Mouse (Mus musculus): ENCODE results near the gene 7420426K07Rik. TPM values are rescaled to one million over a fixed set of nuclear protein-coding genes. Genes with fewer than 3 reads are reported as not detected.

7420426K07Rik gene
- total RNA-seq (2015; ENCODE audit: low replicate concordance) (not detected in 2 replicates), total RNA-seq (2017; ENCODE audit: low replicate concordance) (not detected in 2 replicates)

DNA sequence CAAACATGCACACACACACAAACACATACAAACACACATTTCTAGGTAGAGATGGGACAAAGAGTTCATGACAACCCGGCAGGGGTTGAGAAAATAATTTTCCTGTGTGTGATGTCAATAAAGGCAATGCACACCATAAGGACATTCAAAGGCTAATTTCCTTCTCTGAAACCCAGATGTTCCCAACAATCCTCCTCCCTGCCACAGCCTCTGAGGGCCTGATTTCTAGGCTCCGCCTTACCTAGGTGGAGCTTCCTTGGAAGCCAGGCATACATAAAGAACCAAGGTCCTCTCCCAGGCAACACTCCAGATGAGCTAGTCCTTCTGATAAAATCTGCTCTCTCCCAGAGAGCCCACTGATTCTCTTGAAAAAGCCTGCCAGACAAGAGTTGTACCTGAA is at the start of gene 7420426K07Rik:
Gene 7420426K07Rik, plus strand, starts transcription at position 301 of the 400 bp plus-strand sequence.
- no peak for ATAC-seq (replicated peaks; ENCODE audit: low FRiP score, poor library complexity, severe bottlenecking)

DNA sequence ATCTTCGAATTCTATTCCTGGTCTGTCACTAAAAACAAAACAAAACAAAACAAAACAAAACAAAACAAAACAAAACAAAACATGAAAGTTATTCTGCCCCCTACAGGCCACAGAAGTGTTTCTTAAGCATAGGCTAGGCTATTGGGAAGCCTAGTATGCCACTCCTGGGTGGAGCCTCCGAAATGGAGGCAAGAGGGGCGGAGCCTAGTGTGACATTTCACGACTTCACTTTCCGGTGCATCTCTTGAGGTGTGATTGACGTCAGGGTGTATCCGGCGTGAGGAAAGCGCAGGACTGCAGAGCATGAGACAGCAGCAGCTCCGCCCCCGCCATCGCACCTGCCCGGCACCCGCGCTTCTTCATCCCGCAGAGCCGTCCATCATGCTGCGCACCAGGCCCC is 46.7 kb upstream of the 7420426K07Rik start, which contains the start of gene Prr23a2:
Gene Prr23a2, plus strand, starts transcription at position 285 of the 400 bp plus-strand sequence.
- no peak for ATAC-seq (replicated peaks; ENCODE audit: low FRiP score, poor library complexity, severe bottlenecking)

DNA sequence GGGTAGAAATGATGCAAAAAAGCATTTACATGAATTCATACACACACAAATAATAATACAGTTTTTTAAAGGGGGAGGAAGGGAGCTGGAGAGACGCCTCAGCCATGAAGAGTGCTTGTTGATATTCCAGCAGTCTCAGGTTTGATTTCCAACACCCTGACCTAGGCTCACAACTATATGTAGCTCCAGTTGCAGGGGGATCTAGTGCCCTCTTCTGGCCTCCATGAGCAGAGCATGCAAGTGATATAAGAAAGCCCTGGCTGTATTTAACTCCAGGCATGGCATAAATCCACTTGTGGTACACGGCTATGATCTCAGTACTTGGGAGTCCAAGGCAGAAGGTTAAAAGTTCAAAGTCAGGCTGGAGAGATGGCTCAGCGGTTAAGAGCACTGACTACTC is 39.5 kb upstream of the 7420426K07Rik start:
- ATAC-seq (replicated peaks; ENCODE audit: low FRiP score, poor library complexity, severe bottlenecking) = no peak

DNA sequence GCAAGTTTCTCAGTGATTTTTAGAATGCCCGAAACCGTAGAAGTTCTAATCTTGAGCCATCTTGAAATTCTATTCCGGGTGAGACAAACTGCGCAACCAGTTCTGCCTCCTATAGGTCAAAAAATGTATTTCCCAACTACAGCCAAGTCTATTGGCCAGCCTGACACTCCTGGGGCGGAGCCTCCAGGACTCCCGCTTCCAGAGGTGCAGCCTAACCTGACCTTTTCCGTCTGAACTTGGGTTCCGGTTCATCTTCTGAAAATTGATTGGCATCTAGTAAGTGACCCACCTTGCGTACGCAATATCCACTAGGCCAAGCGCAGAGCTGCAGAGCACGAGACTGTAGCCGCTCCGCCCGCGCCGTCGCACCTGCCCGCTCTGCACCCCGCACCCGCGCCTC is 38.3 kb upstream of the 7420426K07Rik start, which contains the start of gene Prr23a3:
Gene Prr23a3, plus strand, starts transcription at position 197 of the 400 bp plus-strand sequence.
- ATAC-seq (replicated peaks; ENCODE audit: low FRiP score, poor library complexity, severe bottlenecking) = no peak

DNA sequence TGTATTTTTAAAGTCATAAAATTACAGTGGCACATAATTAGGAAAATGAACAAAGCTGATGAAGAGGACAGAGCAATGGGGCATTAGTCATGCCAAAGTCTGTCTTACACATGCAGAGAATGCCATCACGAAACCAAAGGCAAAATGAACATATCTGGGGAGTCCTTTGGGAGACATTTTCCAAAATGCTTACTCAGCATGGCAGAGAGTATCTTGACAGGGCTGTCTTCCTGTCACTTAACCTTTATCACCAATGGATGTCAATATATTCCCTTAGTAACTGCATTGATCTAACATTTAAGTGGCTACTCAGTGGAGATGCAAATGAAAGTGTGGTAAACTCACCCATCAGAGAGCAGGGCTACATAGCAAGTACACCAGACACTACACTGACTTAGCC is 1.4 kb upstream of the 7420426K07Rik start:
- no peak for ATAC-seq (replicated peaks; ENCODE audit: low FRiP score, poor library complexity, severe bottlenecking)

DNA sequence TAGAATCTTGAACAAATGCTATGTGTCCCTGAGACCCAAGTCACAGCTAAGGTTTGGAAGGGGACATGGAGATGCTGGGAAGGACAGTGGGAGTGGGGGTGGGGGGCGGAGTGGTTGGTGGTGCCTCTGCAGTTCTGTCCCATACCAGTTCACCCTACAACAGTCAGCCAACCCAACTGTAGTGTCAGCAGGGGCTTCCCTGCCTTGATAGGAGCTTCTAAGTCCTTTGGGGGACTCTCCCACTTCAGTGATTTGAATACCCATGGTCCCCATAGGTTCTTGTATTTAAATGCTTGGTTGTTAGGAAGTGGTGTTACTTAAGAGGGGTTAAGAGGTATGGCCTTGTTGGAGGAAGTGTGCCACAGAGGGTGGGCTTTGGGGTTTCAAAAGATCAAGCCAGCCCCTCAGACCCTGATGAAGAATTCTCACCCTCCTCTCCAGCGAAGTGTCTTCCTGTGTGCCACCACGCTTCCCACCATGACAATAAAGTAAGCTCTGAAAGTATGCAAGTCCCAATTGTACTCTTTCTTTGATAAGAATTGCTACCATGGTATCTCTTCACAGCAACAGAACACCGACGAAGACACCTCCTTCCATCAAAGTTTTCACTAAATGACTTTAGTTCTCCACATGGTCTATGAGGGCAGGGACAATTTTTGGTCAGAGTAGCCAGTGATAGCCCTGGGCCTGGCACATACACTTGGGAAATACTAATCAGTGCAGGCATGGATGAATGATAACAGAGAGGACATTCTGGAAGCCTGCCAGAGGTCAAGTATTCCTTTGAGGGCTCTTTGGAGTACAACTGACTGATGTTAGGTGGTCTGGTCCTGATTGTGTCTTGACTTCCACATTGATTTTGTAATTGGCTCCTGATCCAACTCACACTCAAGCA is 18.0 kb downstream of the 7420426K07Rik start:
- no peak for ATAC-seq (replicated peaks; ENCODE audit: low FRiP score, poor library complexity, severe bottlenecking)

DNA sequence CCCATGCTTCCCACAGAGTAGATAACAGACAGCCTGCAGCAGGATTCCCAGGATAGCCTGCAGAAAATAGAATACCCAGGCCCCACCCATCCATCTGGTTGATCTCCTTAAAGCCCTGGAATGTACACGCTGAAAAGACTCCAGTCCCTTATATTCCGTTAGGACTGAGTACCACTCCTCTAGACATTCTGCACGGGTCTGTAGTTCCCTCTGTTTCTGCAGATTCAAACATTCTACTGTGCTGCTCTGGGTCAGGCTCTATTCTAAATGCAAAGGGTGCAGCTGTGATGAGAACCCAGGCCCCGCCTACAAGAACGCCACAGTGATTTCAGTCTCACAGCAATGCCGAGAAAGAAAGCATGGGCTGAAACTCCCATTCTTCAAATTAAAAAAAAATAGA is 20.2 kb downstream of the 7420426K07Rik start:
- no peak for ATAC-seq (replicated peaks; ENCODE audit: low FRiP score, poor library complexity, severe bottlenecking)

DNA sequence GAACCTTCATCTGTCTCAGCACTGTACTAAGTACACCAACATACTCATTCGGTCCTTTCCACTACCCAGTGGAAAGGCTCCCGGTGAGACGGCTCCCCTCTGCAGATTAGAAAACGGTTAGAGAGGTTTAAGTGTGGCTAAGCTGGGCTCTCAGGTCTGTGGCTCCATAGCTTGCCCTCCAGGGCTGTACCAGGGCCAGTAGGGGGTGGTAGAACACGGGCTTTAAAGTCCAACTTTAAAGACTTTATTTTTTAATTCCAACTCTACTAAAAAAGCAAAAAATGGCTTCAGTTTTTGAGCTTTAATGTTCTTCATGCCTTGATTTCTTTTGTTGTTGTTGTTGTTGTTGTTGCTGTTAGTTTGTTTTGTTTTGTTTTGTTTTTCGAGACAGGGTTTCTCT is 21.3 kb downstream of the 7420426K07Rik start:
- no peak for ATAC-seq (replicated peaks; ENCODE audit: low FRiP score, poor library complexity, severe bottlenecking)

DNA sequence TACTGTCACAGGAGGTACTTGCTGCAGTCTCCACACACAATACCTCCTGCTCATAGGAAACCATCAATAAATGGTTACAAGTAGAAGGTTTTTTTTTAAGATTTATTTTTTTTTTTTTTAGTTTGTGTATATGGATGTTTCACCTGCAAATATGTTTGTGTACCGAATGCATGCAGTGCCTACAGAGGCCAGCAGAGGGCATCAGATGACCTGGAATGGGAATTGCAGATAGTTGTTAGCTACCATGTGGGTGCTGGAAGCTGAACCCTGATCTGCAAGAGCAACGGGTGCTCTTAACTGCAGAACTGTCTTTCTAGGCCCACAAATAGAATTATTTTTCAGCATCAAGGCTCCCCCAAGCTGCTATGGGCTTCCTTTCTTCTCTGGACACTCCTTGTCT is 26.6 kb downstream of the 7420426K07Rik start:
- ATAC-seq (replicated peaks; ENCODE audit: low FRiP score, poor library complexity, severe bottlenecking) = no peak

DNA sequence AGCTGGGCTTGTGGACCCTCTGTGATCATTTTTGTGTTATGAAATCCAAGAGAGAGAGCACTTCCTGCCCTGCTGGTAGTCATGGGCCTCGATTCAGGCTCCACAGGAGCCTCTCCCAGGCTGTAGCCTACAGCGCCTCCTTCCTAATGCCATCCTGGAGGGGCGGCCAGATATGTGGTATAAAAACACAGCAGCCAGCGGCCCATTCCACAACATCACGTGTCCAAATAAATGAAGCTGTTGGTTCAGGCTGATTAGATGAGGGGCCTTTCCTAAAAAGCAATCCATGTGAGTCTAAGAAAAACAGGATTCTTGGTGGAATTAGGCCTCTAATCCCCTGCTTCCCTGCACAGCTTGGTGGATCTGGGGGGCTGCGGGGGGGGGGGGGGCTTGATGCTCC is 30.0 kb downstream of the 7420426K07Rik start:
- ATAC-seq (replicated peaks; ENCODE audit: low FRiP score, poor library complexity, severe bottlenecking) = no peak

DNA sequence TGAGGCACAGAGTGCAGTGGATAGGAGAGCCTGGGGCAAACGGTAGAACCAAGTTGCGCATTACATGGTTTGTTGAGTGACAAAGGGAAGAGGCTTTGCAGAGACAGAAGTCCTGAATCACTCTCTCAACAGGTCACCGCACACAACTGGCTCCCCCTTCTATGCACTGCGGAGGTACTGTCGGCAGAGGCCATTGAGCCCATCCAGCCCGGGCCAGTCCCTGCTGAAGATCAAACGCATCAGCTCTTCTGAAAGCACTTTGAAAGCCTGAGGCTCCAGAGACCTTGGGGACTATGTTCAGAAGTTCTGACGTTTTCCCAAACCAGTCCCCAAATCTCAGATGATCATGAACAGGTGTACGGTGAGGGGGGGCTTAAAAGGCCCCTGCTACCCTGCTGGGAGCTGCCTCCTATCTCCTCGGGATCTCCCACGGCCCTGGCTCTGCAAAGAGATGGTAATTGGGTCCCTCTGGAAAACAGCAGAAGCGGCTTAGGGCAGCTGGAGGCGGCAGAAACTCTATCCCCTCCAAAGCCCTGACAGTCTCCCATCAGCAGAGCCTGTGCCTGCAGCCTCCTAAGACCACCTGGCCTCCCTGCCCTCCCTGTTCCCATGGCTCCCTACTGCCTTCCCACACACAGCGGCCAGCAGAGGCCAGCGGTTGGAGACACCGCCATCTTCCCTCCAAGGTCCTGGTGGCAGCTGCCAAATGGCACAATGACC is 32.4 kb downstream of the 7420426K07Rik start:
- ATAC-seq (replicated peaks; ENCODE audit: low FRiP score, poor library complexity, severe bottlenecking) = no peak

DNA sequence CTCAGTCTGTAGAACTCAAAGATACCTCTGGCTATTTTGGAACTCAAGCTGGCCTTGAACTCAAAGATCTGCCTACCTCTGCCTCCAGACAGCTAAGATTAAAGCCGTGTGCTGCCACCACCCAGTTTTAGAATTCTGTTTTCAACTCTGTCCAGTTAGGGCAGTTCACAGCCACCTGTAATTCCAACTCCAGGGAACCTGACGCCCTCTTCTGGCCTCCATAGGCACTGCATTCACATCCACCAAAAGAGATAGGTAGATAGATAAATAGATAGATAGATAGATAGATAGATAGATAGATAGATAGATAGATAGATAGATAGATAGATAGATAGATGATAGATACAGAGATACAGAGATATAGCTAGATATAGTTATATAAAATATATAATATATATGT is 36.4 kb downstream of the 7420426K07Rik start:
- no peak for ATAC-seq (replicated peaks; ENCODE audit: low FRiP score, poor library complexity, severe bottlenecking)

DNA sequence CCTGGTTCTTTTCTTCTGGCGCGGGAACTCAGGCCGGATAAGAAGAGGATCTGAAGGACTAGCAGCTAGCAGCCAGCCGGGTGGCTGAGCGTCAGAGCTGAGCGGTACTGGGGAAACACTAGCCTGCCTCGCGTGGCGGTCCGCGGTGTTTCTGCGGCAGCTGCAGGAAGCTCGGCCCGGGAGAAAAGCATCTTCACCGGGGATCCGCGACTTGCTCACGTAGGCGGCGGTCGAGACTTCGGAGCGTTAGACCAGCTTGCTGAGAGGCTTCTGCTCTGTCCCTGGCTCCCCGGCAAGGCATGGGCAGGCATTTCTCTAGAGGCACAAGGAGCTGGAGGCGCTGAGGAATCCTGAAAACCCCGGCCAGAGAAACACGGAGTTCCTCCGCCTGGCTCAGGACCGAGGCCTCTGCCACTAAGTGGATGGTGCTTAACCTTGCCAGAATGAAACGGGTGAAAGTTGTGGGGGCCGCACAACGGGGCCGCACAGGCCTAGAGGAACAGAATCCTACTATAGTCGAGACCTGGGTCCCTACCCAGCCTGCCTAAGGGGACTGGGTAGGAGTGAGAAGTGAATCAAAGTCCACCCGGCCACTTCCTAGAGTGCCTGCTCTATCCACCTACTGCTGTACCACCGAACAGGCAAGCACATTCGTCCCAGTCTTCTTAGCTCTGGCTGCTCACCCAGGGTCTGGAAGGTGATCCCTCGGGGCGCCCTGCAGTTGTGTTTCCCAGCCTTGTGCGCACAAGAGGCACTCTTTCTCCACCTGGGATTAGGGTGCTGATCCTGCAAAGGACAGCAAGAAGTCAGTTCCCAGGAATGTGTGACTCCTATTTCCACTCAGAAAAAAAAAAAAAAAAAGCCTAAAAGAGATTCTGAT is 49.5 kb downstream of the 7420426K07Rik start:
- no peak for ATAC-seq (replicated peaks; ENCODE audit: low FRiP score, poor library complexity, severe bottlenecking)

DNA sequence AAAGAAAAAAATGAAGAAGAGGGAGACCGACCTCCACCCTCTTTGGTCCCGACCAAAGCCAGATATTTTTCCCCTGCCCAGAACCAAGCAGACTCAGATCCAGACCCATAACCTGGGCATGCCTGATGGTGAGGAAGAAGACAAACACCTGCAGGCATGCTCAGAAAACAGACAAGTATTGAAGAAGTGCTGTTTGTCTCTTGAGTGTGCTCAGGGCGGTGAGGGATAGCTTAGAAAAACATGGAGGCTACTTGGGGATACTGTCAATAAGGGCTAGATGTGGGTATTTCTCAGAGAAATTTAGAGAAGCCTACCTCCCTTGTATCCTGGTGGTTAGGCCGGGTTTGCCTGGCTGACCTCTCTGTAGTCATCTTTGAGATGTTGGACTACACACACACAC is 50.4 kb downstream of the 7420426K07Rik start:
- no peak for ATAC-seq (replicated peaks; ENCODE audit: low FRiP score, poor library complexity, severe bottlenecking)

DNA sequence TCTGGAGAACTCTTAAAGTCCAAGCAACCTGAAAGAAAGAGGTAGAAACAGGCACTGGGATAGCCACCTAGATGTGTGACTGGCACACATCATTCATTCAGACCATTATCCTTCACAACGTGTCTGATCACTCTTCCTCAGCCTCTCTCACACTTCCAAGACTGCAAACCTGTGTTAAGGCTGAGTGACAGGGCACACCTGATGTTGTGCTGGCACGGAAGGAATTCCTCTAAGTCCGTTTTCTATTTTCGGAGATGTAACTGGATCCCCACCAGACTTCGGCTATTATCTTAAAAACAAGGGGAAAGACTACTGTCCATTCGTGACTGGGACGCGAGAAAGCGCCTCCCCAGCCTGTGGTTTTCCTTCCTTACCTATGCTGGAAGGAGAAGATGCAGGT is 50.9 kb downstream of the 7420426K07Rik start:
- ATAC-seq (replicated peaks; ENCODE audit: low FRiP score, poor library complexity, severe bottlenecking) = no peak

Other genes with a start within 250 kb of the 7420426K07Rik start
- gene Prr23a1, start 60.6 kb upstream of the 7420426K07Rik start, total RNA-seq (2015; ENCODE audit: low replicate concordance) = not detected in 2 replicates
- not detected in 2 replicates for gene Prr23a1, start 60.6 kb upstream of the 7420426K07Rik start, total RNA-seq (2017; ENCODE audit: low replicate concordance)
- gene Prr23a2, start 46.6 kb upstream of the 7420426K07Rik start, total RNA-seq (2015; ENCODE audit: low replicate concordance) = not detected in 2 replicates
- not detected in 2 replicates for gene Prr23a2, start 46.6 kb upstream of the 7420426K07Rik start, total RNA-seq (2017; ENCODE audit: low replicate concordance)
- gene Prr23a3, start 38.4 kb upstream of the 7420426K07Rik start, total RNA-seq (2015; ENCODE audit: low replicate concordance) = not detected in 2 replicates
- gene Prr23a3, start 38.4 kb upstream of the 7420426K07Rik start, total RNA-seq (2017; ENCODE audit: low replicate concordance) = not detected in 2 replicates
- gene Foxl2, start 52.2 kb downstream of the 7420426K07Rik start, total RNA-seq (2015; ENCODE audit: low replicate concordance) = not detected in 2 replicates
- not detected in 2 replicates for gene Foxl2, start 52.2 kb downstream of the 7420426K07Rik start, total RNA-seq (2017; ENCODE audit: low replicate concordance)
- gene Faim, start 83.3 kb downstream of the 7420426K07Rik start, total RNA-seq (2015; ENCODE audit: low replicate concordance) = 4.2 and 7.2 TPM in 2 replicates
- 3.3 and 10.4 TPM in 2 replicates for gene Faim, start 83.3 kb downstream of the 7420426K07Rik start, total RNA-seq (2017; ENCODE audit: low replicate concordance)
- not detected in 2 replicates for gene Gm1123, start 132.6 kb downstream of the 7420426K07Rik start, total RNA-seq (2015; ENCODE audit: low replicate concordance)
- gene Gm1123, start 132.6 kb downstream of the 7420426K07Rik start, total RNA-seq (2017; ENCODE audit: low replicate concordance) = not detected in 2 replicates
- gene Pik3cb, start 237.5 kb downstream of the 7420426K07Rik start, total RNA-seq (2015; ENCODE audit: low replicate concordance) = 15.5 and 21.3 TPM in 2 replicates
- gene Pik3cb, start 237.5 kb downstream of the 7420426K07Rik start, total RNA-seq (2017; ENCODE audit: low replicate concordance) = 8.6 and 14.9 TPM in 2 replicates